Mouse (Mus musculus) ES-Bruce4 (cell line): ENCODE data around the gene Cog5. TPM values are rescaled to one million over a fixed set of nuclear protein-coding genes. Genes with fewer than 3 reads are reported as not detected.

Experiments used
- H3K27ac ChIP-seq: 2 replicates; pipeline ENCODE4 v1.5.1; 2012; ENCODE audit warnings: low read length, inconsistent platforms; ENCODE audit not compliant: insufficient read depth
- H3K27me3 ChIP-seq: 2 replicates; pipeline ENCODE4 v1.6.1; 2012; ENCODE audit warnings: mild to moderate bottlenecking, low read length, inconsistent platforms; ENCODE audit not compliant: control insufficient read depth, poor library complexity, insufficient read depth, severe bottlenecking
- H3K36me3 ChIP-seq: 2 replicates; pipeline ENCODE4 v1.6.1; 2012; ENCODE audit warnings: inconsistent platforms, mild to moderate bottlenecking, low read length, moderate library complexity; ENCODE audit not compliant: control insufficient read depth, poor library complexity, insufficient read depth, severe bottlenecking
- H3K4me1 ChIP-seq: one replicate; pipeline ENCODE4 v1.8.1; 2011; ENCODE audit warnings: low read length; ENCODE audit not compliant: control insufficient read depth, insufficient read depth
- H3K4me3 ChIP-seq: 2 replicates; pipeline ENCODE4 v1.5.1; 2011; ENCODE audit warnings: low read depth, mild to moderate bottlenecking, low read length
- H3K9ac ChIP-seq: 2 replicates; pipeline ENCODE4 v1.6.1; 2012; ENCODE audit warnings: low read depth, mild to moderate bottlenecking, inconsistent platforms; ENCODE audit not compliant: poor library complexity, severe bottlenecking
- H3K9me3 ChIP-seq: replicated peaks from 2 replicates; pipeline ENCODE4 v1.6.1; 2012; ENCODE audit warnings: mild to moderate bottlenecking, low read length, inconsistent platforms; ENCODE audit not compliant: control insufficient read depth, poor library complexity, insufficient read depth, severe bottlenecking
- CTCF ChIP-seq: IDR thresholded peaks from one replicate; pipeline ENCODE4 v1.8.1; 2011; ENCODE audit warnings: low read depth, low read length
- EP300 ChIP-seq: IDR thresholded peaks from 2 replicates; pipeline ENCODE4 v1.6.1; 2011; ENCODE audit warnings: low read depth, low read length; ENCODE audit not compliant: insufficient read depth
- POLR2A ChIP-seq: IDR thresholded peaks from one replicate; pipeline ENCODE4 v1.8.1; 2011; ENCODE audit warnings: low read length; ENCODE audit not compliant: insufficient read depth
- polyA plus RNA-seq: library from polyadenylated mRNA; stranded (reverse); fragments of >200 nt; gene quantifications from 2 replicates; pipeline ENCODE4 v1.2.4, GENCODE M21; 2011; ENCODE audit warnings: low read depth; ENCODE audit not compliant: missing spikeins, insufficient read depth, insufficient read length

Cog5 gene
- polyA plus RNA-seq, 1 experiment: 50.6 TPM

GRCm38 (mm10) chr12:31633970-31634342 is 20.7 kb upstream of the Cog5 start:
- Histone ChIP-seq H3K4me3 (peak overlapping the region; percentile 64), H3K36me3 (no peaks in the 10 kb centered on the region), H3K27ac (peak overlapping the region; percentile 33; the same call in 1 of the 2 replicates), H3K9ac (peak overlapping the region; percentile 98), H3K4me1 (no peaks in the 10 kb centered on the region), H3K27me3 (no peaks in the 10 kb centered on the region), H3K9me3 (no peaks in the 10 kb centered on the region)
- TF ChIP-seq POLR2A: no peak
- no peak for TF ChIP-seq EP300
- TF ChIP-seq CTCF: no peak

GRCm38 (mm10) chr12:31634343-31635239 is 20.1 kb upstream of the Cog5 start, which contains the start of gene Bcap29:
Gene Bcap29, minus strand, starts transcription at chr12:31634658.
- H3K27me3 ChIP-seq: no peaks in the 10 kb centered on the region
- no peaks in the 10 kb centered on the region for H3K4me1 ChIP-seq
- no peaks in the 10 kb centered on the region for H3K9me3 ChIP-seq

GRCm38 (mm10) chr12:31635240-31635607 is 19.4 kb upstream of the Cog5 start:
- Histone ChIP-seq H3K4me1 (no peaks in the 10 kb centered on the region), H3K4me3 (no peak overlapping the region), H3K27me3 (no peaks in the 10 kb centered on the region), H3K36me3 (peaks cover 1% of the 10 kb centered on the region), H3K27ac (no peak overlapping the region), H3K9ac (peak overlapping the region; percentile 98), H3K9me3 (no peaks in the 10 kb centered on the region)
- TF ChIP-seq CTCF (no peak), EP300 (no peak), POLR2A (no peak)

More at GRCm38 (mm10) chr12:31634343-31635239, 20.1 kb upstream of the Cog5 start, which contains the start of gene Bcap29:
- Histone ChIP-seq H3K9ac (peak within 1 kb of the TSS; percentile 98), H3K27ac (peak within 1 kb of the TSS; percentile 33; the same call in 1 of the 2 replicates), H3K36me3 (no peaks in the 10 kb centered on the region), H3K4me3 (peak within 1 kb of the TSS; percentile 64)
- TF ChIP-seq CTCF (no peak), POLR2A (no peak), EP300 (no peak)

GRCm38 (mm10) chr12:31653611-31654010 is 1.1 kb upstream of the Cog5 start:
- H3K27me3 ChIP-seq: no peaks in the 10 kb centered on the region
- peak overlapping the region; percentile 33 for H3K4me3 ChIP-seq
- 0 out of 2 replicates have a peak overlapping the region, but pooled peaks have one; percentile 85 for H3K9ac ChIP-seq
- no peak overlapping the region for H3K27ac ChIP-seq
- H3K9me3 ChIP-seq: no peaks in the 10 kb centered on the region
- TF ChIP-seq EP300 (no peak), CTCF (no peak), POLR2A (no peak)
- peaks cover 9% of the 10 kb centered on the region; the same call in 1 of the 2 replicates for H3K36me3 ChIP-seq
- H3K4me1 ChIP-seq: no peaks in the 10 kb centered on the region

- Histone ChIP-seq H3K9ac (peak overlapping the region; percentile 85), H3K36me3 (peaks cover 9% of the 10 kb centered on the region; the same call in 1 of the 2 replicates), H3K27me3 (no peaks in the 10 kb centered on the region), H3K4me1 (no peaks in the 10 kb centered on the region), H3K9me3 (no peaks in the 10 kb centered on the region), H3K27ac (no peak overlapping the region), H3K4me3 (peak overlapping the region; percentile 95)
- TF ChIP-seq EP300 (no peak), POLR2A (no peak), CTCF (no peak)
These were observed 352 bp downstream of the Cog5 start for GRCm38 (mm10) chr12:31654965-31655477.

GRCm38 (mm10) chr12:31656841-31657240 is 2.2 kb downstream of the Cog5 start:
- no peak for TF ChIP-seq CTCF
- no peak for TF ChIP-seq POLR2A
- TF ChIP-seq EP300: no peak
- Histone ChIP-seq H3K4me1 (no peaks in the 10 kb centered on the region), H3K27ac (no peak overlapping the region), H3K4me3 (no peak overlapping the region), H3K36me3 (peaks cover 4% of the 10 kb centered on the region; the same call in 1 of the 2 replicates), H3K9ac (no peak overlapping the region), H3K9me3 (no peaks in the 10 kb centered on the region), H3K27me3 (no peaks in the 10 kb centered on the region)
